Mouse (Mus musculus) ES-Bruce4 (cell line): ENCODE results near the gene Npepl1. TPM values are rescaled to one million over a fixed set of nuclear protein-coding genes. Genes with fewer than 3 reads are reported as not detected.
A peak's percentile ranks its signal among the peaks of the same experiment; 100 is the strongest.

Experiments
- H3K27ac ChIP-seq: 2 replicates; pipeline ENCODE4 v1.5.1; 2012; ENCODE audit warnings: low read length, inconsistent platforms; ENCODE audit not compliant: insufficient read depth
- H3K27me3 ChIP-seq: 2 replicates; pipeline ENCODE4 v1.6.1; 2012; ENCODE audit warnings: mild to moderate bottlenecking, low read length, inconsistent platforms; ENCODE audit not compliant: control insufficient read depth, poor library complexity, insufficient read depth, severe bottlenecking
- H3K36me3 ChIP-seq: 2 replicates; pipeline ENCODE4 v1.6.1; 2012; ENCODE audit warnings: inconsistent platforms, mild to moderate bottlenecking, low read length, moderate library complexity; ENCODE audit not compliant: control insufficient read depth, poor library complexity, insufficient read depth, severe bottlenecking
- H3K4me1 ChIP-seq: one replicate; pipeline ENCODE4 v1.8.1; 2011; ENCODE audit warnings: low read length; ENCODE audit not compliant: control insufficient read depth, insufficient read depth
- H3K4me3 ChIP-seq: 2 replicates; pipeline ENCODE4 v1.5.1; 2011; ENCODE audit warnings: low read depth, mild to moderate bottlenecking, low read length
- H3K9ac ChIP-seq: 2 replicates; pipeline ENCODE4 v1.6.1; 2012; ENCODE audit warnings: low read depth, mild to moderate bottlenecking, inconsistent platforms; ENCODE audit not compliant: poor library complexity, severe bottlenecking
- H3K9me3 ChIP-seq: replicated peaks from 2 replicates; pipeline ENCODE4 v1.6.1; 2012; ENCODE audit warnings: mild to moderate bottlenecking, low read length, inconsistent platforms; ENCODE audit not compliant: control insufficient read depth, poor library complexity, insufficient read depth, severe bottlenecking
- CTCF ChIP-seq: IDR thresholded peaks from one replicate; pipeline ENCODE4 v1.8.1; 2011; ENCODE audit warnings: low read depth, low read length
- EP300 ChIP-seq: IDR thresholded peaks from 2 replicates; pipeline ENCODE4 v1.6.1; 2011; ENCODE audit warnings: low read depth, low read length; ENCODE audit not compliant: insufficient read depth
- POLR2A ChIP-seq: IDR thresholded peaks from one replicate; pipeline ENCODE4 v1.8.1; 2011; ENCODE audit warnings: low read length; ENCODE audit not compliant: insufficient read depth
- polyA plus RNA-seq: library from polyadenylated mRNA; stranded (reverse); fragments of >200 nt; gene quantifications from 2 replicates; pipeline ENCODE4 v1.2.4, GENCODE M21; 2011; ENCODE audit warnings: low read depth; ENCODE audit not compliant: missing spikeins, insufficient read depth, insufficient read length

Npepl1 gene
- polyA plus RNA-seq, 1 experiment, result 28.7 TPM

DNA sequence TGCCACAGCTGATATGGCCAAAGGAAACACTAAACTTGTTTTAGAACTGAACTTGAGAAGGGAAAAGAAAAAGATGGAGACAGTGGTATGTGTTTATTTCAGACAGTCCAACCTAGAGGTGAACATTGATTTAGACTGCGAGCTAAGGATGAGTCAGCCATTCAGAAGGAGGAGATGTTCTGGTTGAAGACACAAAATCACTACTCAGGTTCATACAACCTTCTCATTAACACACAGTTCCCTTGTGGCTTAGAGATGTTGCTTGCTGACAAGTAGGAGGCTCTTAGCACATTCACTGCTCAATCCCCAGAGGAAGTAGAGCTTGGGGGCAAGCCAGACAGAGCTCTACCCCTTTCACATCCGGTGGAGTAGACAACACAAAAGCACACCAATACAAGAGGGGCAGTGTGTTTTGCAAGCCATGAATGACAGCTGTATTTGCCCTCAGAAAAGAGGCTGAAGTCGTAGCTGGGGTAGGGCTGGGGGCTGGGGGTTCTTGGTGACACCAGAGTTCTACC is 40.6 kb upstream of the Npepl1 start:
- H3K9me3 ChIP-seq, result no peaks in the 10 kb centered on the region
- H3K9ac ChIP-seq, result no peak overlapping the region
- TF ChIP-seq EP300 (no peak), CTCF (no peak), POLR2A (no peak)
- no peak overlapping the region for H3K4me3 ChIP-seq
- H3K4me1 ChIP-seq, result no peaks in the 10 kb centered on the region
- no peak overlapping the region for H3K27ac ChIP-seq
- H3K27me3 ChIP-seq, result no peaks in the 10 kb centered on the region
- no peaks in the 10 kb centered on the region for H3K36me3 ChIP-seq

DNA sequence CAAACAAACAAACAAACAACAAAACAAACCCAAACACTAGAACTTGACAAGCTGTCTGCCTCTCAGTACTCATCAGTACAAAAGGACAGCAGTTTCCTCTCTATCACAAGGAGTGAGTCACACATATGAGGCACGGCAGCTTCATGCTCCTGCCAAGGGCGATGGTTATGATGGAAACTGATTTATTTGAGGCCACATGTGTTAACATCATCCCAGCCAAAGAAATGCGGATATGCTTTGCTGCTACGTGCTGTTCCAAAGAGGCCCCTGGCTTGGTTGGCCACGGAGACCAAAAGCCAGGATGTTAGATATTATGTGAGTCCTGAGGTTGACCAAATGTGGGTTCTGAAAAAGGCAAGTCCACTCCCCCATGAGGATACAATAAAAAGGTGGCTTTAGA is 38.7 kb upstream of the Npepl1 start:
- no peaks in the 10 kb centered on the region for H3K27me3 ChIP-seq
- no peak overlapping the region for H3K4me3 ChIP-seq
- H3K27ac ChIP-seq, result no peak overlapping the region
- no peaks in the 10 kb centered on the region for H3K4me1 ChIP-seq
- no peak overlapping the region for H3K9ac ChIP-seq
- H3K36me3 ChIP-seq, result no peaks in the 10 kb centered on the region
- TF ChIP-seq EP300, result no peak
- TF ChIP-seq CTCF, result no peak
- TF ChIP-seq POLR2A, result no peak
- no peaks in the 10 kb centered on the region for H3K9me3 ChIP-seq

DNA sequence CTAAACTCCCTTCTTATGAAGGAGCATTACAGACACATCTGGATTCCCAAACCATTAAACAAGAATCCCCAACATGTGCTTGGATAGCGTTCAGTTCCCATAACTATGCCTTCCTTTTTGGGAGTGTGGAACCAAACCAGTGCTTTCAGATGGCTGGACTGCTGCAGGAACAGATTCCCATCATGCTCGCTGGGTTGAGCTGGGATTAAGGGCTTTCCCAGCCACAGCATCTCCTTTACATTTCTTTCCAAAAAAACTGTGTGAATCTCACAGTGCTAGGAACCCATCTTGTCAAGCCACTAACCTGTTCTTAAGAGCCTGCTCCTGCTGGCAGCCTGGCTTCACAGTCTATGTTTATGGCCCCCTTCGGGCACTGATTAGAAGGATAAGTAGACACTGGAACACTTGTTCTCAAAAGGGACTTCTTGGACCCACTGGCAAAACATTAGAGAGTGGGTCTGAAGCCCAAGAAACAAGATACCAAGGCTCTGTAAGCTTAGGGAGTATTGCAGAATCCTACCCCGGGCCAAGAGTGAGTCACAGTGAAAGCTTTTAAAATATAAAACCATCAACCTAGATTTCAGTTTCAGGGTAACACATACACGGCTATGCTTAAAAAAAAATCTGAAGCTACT is 36.9 kb upstream of the Npepl1 start:
- TF ChIP-seq POLR2A (no peak), CTCF (no peak), EP300 (no peak)
- H3K27ac ChIP-seq, result no peak overlapping the region
- H3K9ac ChIP-seq, result no peak overlapping the region
- no peak overlapping the region for H3K4me3 ChIP-seq
- H3K27me3 ChIP-seq, result no peaks in the 10 kb centered on the region
- no peaks in the 10 kb centered on the region for H3K4me1 ChIP-seq
- H3K36me3 ChIP-seq, result no peaks in the 10 kb centered on the region
- H3K9me3 ChIP-seq, result no peaks in the 10 kb centered on the region

DNA sequence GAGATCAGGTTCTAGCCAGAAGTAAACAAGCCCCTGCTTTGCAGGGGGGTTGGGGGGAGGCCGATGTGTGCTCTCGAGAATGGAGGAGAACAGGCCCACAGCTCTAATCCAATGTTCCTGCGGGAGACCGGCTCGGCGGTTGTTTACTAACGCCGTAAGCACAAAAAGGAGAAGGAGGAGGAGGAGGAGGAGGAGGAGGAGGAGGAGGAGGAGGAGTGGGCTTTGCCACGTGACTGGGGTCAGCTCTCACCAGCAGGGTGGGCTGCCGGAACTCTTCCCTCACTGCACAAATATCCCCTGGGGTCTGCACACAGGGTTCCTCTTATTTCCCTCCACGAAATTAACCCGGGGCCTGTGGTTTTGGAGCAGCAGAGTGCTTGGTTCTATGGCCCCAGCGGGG is 35.5 kb upstream of the Npepl1 start:
- no peaks in the 10 kb centered on the region for H3K27me3 ChIP-seq
- H3K9ac ChIP-seq, result peak overlapping the region; percentile 72
- no peaks in the 10 kb centered on the region for H3K36me3 ChIP-seq
- H3K4me3 ChIP-seq, result peak overlapping the region; percentile 41
- no peaks in the 10 kb centered on the region for H3K9me3 ChIP-seq
- H3K4me1 ChIP-seq, result no peaks in the 10 kb centered on the region
- TF ChIP-seq EP300 (no peak), CTCF (no peak), POLR2A (no peak)
- H3K27ac ChIP-seq, result no peak overlapping the region

DNA sequence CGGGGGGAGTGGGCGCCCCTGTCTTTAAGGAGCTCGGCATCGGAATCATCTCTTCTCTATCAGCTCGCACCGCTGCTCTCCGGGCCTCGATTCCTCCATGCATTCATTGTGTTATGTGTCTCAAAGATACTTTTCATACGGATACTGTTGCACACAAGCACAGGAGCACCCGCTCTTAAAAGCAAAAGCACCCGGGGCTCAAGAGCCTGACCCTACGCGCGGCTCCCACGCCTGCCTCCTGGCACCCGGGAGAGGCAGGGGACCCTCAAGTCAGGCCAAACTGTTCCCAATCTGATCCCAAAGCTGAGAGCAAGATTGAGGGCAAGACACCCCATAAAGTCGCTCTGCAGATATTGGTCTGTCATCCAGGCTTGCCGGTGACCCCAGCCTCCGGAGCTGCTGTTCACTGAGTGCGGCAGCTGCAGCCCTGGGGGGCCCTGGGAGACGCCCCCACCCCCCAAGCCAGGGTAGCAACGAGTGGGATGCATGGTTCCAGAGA is 35.0 kb upstream of the Npepl1 start:
- Histone ChIP-seq H3K4me3 (peak overlapping the region; percentile 41), H3K36me3 (no peaks in the 10 kb centered on the region), H3K9me3 (no peaks in the 10 kb centered on the region), H3K27me3 (no peaks in the 10 kb centered on the region), H3K4me1 (no peaks in the 10 kb centered on the region), H3K9ac (peak overlapping the region; percentile 72), H3K27ac (no peak overlapping the region)
- TF ChIP-seq POLR2A (no peak), CTCF (no peak), EP300 (no peak)

DNA sequence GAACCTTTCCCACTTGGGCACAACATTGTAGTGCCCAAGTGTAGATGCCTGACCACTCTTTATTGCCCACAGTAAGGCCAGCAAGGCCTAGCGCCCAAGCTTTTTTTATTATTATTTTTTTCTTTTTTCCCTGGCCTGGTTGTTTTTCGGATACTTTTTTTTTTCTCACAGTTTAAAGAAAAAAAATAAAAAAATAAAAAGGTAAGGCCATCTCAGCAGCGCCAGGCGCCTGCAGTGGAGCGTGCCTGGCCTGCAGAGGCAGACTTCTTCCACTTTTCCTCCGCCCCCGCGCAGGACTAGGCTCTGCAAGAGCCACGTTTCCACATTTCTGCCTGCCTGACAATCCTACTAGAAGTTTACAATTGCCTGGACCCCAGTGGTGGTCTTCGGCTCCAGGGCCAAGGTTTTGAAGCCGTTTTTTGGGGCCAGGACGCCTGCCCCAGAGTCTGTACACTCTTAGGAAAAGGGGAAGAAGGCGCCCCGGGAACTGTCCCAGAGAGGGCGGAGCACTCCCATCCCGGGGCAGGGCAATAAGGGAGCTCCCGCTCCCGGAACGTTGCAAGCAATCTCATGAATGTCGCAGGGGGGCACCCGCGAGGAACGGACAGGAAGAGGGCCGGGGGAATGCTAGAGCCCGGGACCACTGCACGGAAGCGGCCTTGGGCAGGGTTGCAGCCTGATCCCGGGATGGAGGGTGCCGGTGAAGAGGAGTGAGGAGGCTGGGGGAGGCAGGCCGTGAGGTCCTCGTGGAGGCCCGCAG is 34.3 kb upstream of the Npepl1 start, which contains the start of gene Stx16:
Gene Stx16, plus strand, starts transcription at position 636 of the 760 bp plus-strand sequence.
- Histone ChIP-seq H3K4me1 (no peaks in the 10 kb centered on the region), H3K27me3 (no peaks in the 10 kb centered on the region), H3K9ac (peak within 1 kb of the TSS; percentile 72), H3K36me3 (no peaks in the 10 kb centered on the region; the same call in 1 of the 2 replicates), H3K27ac (peak within 1 kb of the TSS; percentile 23; the same call in 1 of the 2 replicates), H3K9me3 (no peaks in the 10 kb centered on the region), H3K4me3 (peak within 1 kb of the TSS; percentile 93)
- TF ChIP-seq CTCF, result peak; percentile 27
- no peak for TF ChIP-seq POLR2A
- TF ChIP-seq EP300, result 0 out of 2 replicates have a peak, but pooled peaks have one; percentile 53
